Mouse (Mus musculus): ENCODE results near the gene Coro7.

DNA sequence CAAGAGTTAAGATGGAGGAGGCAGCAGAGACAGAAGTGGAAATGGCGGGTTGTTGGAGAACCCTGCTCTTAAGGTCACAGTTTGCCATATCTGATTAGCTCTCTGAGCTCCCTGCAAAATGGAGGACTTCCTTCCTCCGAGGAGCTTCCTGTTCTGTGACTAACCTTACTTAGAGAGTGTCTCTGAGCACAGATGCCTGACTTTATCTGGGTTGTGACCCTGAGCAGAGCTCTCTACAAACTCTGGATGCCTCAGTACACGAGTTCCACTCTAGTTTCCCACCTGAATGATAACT, 43.3 kb upstream of the Coro7 start:
- TF ChIP-seq POLR2A (IDR thresholded peaks at IDR 0.05; ENCODE audit: borderline replicate concordance, extremely low read depth, insufficient read depth, insufficient read length, poor library complexity, severe bottlenecking) (no peak), CTCF (IDR thresholded peaks at IDR 0.05; ENCODE audit: borderline replicate concordance, extremely low read depth, insufficient read depth, insufficient read length) (no peak)

Data from brain, embryonic 14.5 days (tissue).